Mouse (Mus musculus) hindbrain, embryonic 10.5 days (tissue): ENCODE measurements around the gene Stard5. TPM values are rescaled to one million over a fixed set of nuclear protein-coding genes. Genes with fewer than 3 reads are reported as not detected.

Experiments used
- DNase-seq: peaks from one replicate; pipeline ENCODE4 v3.0.0-alpha.2; 2017; ENCODE audit warnings: low spot score
- H3K27ac ChIP-seq: fragments of 300-500 bp; sonication (generic); 2 replicates; pipeline ENCODE4 v1.5.1; 2016; ENCODE audit warnings: mild to moderate bottlenecking, moderate library complexity
- H3K27me3 ChIP-seq: fragments of 300-500 bp; sonication (generic); 2 replicates; pipeline ENCODE4 v1.6.1; 2016; ENCODE audit warnings: mild to moderate bottlenecking; ENCODE audit not compliant: poor library complexity, insufficient read depth, severe bottlenecking
- H3K36me3 ChIP-seq: fragments of 300-500 bp; sonication (generic); 2 replicates; pipeline ENCODE4 v1.6.1; 2016; ENCODE audit warnings: mild to moderate bottlenecking, moderate library complexity
- H3K4me1 ChIP-seq: fragments of 300-500 bp; sonication (generic); replicated peaks from 2 replicates; pipeline ENCODE4 v1.6.1; 2016; ENCODE audit warnings: mild to moderate bottlenecking
- H3K4me3 ChIP-seq: fragments of 300-500 bp; sonication (generic); 2 replicates; pipeline ENCODE4 v1.5.1; 2016; ENCODE audit warnings: mild to moderate bottlenecking, moderate library complexity
- H3K9me3 ChIP-seq: fragments of 300-500 bp; sonication (generic); 2 replicates; pipeline ENCODE4 v1.6.1; 2016; ENCODE audit warnings: mild to moderate bottlenecking, moderate library complexity
- WGBS: fragments of 180-500 bp; shearing (Covaris S2); methylation state at CpG from one replicate; pipeline ENCODE4 v1.1.7; 2016; 5-methylcytosine and 5-hydroxymethylcytosine counted together
- polyA plus RNA-seq: library from polyadenylated mRNA; unstranded; fragments of >200 nt; fragmentation: Nextera tagmentation; extraction: Ambion mirVana; gene quantifications from 2 replicates; pipeline ENCODE4 v1.2.1, GENCODE M21; 2016

Gene Stard5
- polyA plus RNA-seq, 1 experiment from 2014 or later: 14.2 TPM

- Histone ChIP-seq H3K36me3 (no peaks in the 10 kb centered on the region), H3K4me3 (no peak overlapping the region), H3K27me3 (no peaks in the 10 kb centered on the region), H3K9me3 (no peaks in the 10 kb centered on the region), H3K27ac (no peak overlapping the region), H3K4me1 (no peaks in the 10 kb centered on the region)
- DNase-seq: no peak
- WGBS: 93% methylated on average over 3 of the region's 3 CpGs
These were observed 15.5 kb upstream of the Stard5 start for GRCm38 (mm10) chr7:83616268-83616667.

GRCm38 (mm10) chr7:83618709-83619108 is 13.1 kb upstream of the Stard5 start:
- H3K4me3 ChIP-seq: no peak overlapping the region
- no peak for DNase-seq
- H3K27ac ChIP-seq: no peak overlapping the region
- H3K36me3 ChIP-seq: no peaks in the 10 kb centered on the region
- H3K27me3 ChIP-seq: no peaks in the 10 kb centered on the region
- 89% methylated on average over 1 of the region's 1 CpGs for WGBS
- H3K9me3 ChIP-seq: no peaks in the 10 kb centered on the region
- no peaks in the 10 kb centered on the region for H3K4me1 ChIP-seq

GRCm38 (mm10) chr7:83622582-83622981 is 9.2 kb upstream of the Stard5 start:
- Histone ChIP-seq H3K9me3 (no peaks in the 10 kb centered on the region), H3K27me3 (no peaks in the 10 kb centered on the region), H3K36me3 (no peaks in the 10 kb centered on the region), H3K27ac (no peak overlapping the region), H3K4me1 (no peaks in the 10 kb centered on the region), H3K4me3 (no peak overlapping the region)
- 91% methylated on average over 6 of the region's 6 CpGs for WGBS
- DNase-seq: no peak

GRCm38 (mm10) chr7:83624065-83624464 is 7.7 kb upstream of the Stard5 start:
- no peak for DNase-seq
- no peaks in the 10 kb centered on the region for H3K27me3 ChIP-seq
- 83% methylated on average over 1 of the region's 1 CpGs for WGBS
- H3K4me1 ChIP-seq: no peaks in the 10 kb centered on the region
- H3K9me3 ChIP-seq: no peaks in the 10 kb centered on the region
- no peak overlapping the region for H3K27ac ChIP-seq
- H3K4me3 ChIP-seq: no peak overlapping the region
- H3K36me3 ChIP-seq: no peaks in the 10 kb centered on the region

GRCm38 (mm10) chr7:83626557-83627257 is 5.1 kb upstream of the Stard5 start:
- 93% methylated on average over 8 of the region's 8 CpGs for WGBS
- no peaks in the 10 kb centered on the region for H3K36me3 ChIP-seq
- H3K27ac ChIP-seq: no peak overlapping the region
- peaks cover 10% of the 10 kb centered on the region for H3K4me1 ChIP-seq
- no peak for DNase-seq
- no peaks in the 10 kb centered on the region for H3K27me3 ChIP-seq
- H3K9me3 ChIP-seq: no peaks in the 10 kb centered on the region
- H3K4me3 ChIP-seq: no peak overlapping the region

GRCm38 (mm10) chr7:83627369-83627768 is 4.4 kb upstream of the Stard5 start:
- Histone ChIP-seq H3K27ac (no peak overlapping the region), H3K36me3 (no peaks in the 10 kb centered on the region), H3K4me1 (peaks cover 11% of the 10 kb centered on the region), H3K4me3 (no peak overlapping the region), H3K9me3 (no peaks in the 10 kb centered on the region), H3K27me3 (no peaks in the 10 kb centered on the region)
- 88% methylated on average over 4 of the region's 4 CpGs for WGBS
- DNase-seq: no peak

GRCm38 (mm10) chr7:83631073-83631827 is 509 bp upstream of the Stard5 start:
- Histone ChIP-seq H3K4me1 (peaks cover 23% of the 10 kb centered on the region), H3K4me3 (peak overlapping the region; percentile 71), H3K27ac (peak overlapping the region; percentile 88), H3K36me3 (peaks cover 1% of the 10 kb centered on the region; the same call in 1 of the 2 replicates), H3K9me3 (no peaks in the 10 kb centered on the region), H3K27me3 (no peaks in the 10 kb centered on the region)
- 21% methylated on average over 11 of the region's 11 CpGs for WGBS
- no peak for DNase-seq

- 57% methylated on average over 6 of the region's 6 CpGs for WGBS
- Histone ChIP-seq H3K27me3 (no peaks in the 10 kb centered on the region), H3K27ac (no peak overlapping the region), H3K4me3 (peak overlapping the region; percentile 71), H3K36me3 (peaks cover 16% of the 10 kb centered on the region), H3K9me3 (no peaks in the 10 kb centered on the region), H3K4me1 (peaks cover 23% of the 10 kb centered on the region)
- no peak for DNase-seq
These were observed 942 bp downstream of the Stard5 start for GRCm38 (mm10) chr7:83632682-83633120.

GRCm38 (mm10) chr7:83633856-83634255 is 2.1 kb downstream of the Stard5 start:
- no peak overlapping the region for H3K27ac ChIP-seq
- H3K9me3 ChIP-seq: no peaks in the 10 kb centered on the region
- H3K27me3 ChIP-seq: no peaks in the 10 kb centered on the region
- H3K4me1 ChIP-seq: peaks cover 23% of the 10 kb centered on the region
- H3K4me3 ChIP-seq: no peak overlapping the region
- peaks cover 21% of the 10 kb centered on the region for H3K36me3 ChIP-seq
- WGBS: 95% methylated on average over 6 of the region's 6 CpGs
- no peak for DNase-seq

GRCm38 (mm10) chr7:83635726-83636125 is 4.0 kb downstream of the Stard5 start:
- Histone ChIP-seq H3K36me3 (peaks cover 30% of the 10 kb centered on the region), H3K4me3 (no peak overlapping the region), H3K27ac (no peak overlapping the region), H3K27me3 (no peaks in the 10 kb centered on the region), H3K9me3 (no peaks in the 10 kb centered on the region), H3K4me1 (peaks cover 22% of the 10 kb centered on the region)
- WGBS: 93% methylated on average over 2 of the region's 2 CpGs
- DNase-seq: no peak

GRCm38 (mm10) chr7:83636425-83636824 is 4.7 kb downstream of the Stard5 start:
- no peak overlapping the region for H3K4me3 ChIP-seq
- peaks cover 31% of the 10 kb centered on the region for H3K36me3 ChIP-seq
- DNase-seq: no peak
- H3K27me3 ChIP-seq: no peaks in the 10 kb centered on the region
- 91% methylated on average over 8 of the region's 8 CpGs for WGBS
- peaks cover 21% of the 10 kb centered on the region for H3K4me1 ChIP-seq
- no peak overlapping the region for H3K27ac ChIP-seq
- no peaks in the 10 kb centered on the region for H3K9me3 ChIP-seq

GRCm38 (mm10) chr7:83637781-83638583 is 6.2 kb downstream of the Stard5 start:
- Histone ChIP-seq H3K27ac (no peak overlapping the region), H3K9me3 (no peaks in the 10 kb centered on the region), H3K27me3 (no peaks in the 10 kb centered on the region), H3K4me3 (no peak overlapping the region), H3K36me3 (peaks cover 34% of the 10 kb centered on the region), H3K4me1 (peaks cover 16% of the 10 kb centered on the region)
- no peak for DNase-seq
- 93% methylated on average over 8 of the region's 8 CpGs for WGBS

- H3K27ac ChIP-seq: no peak overlapping the region
- no peak for DNase-seq
- no peaks in the 10 kb centered on the region for H3K27me3 ChIP-seq
- peaks cover 9% of the 10 kb centered on the region for H3K4me1 ChIP-seq
- H3K36me3 ChIP-seq: peaks cover 34% of the 10 kb centered on the region
- 89% methylated on average over 3 of the region's 3 CpGs for WGBS
- no peaks in the 10 kb centered on the region for H3K9me3 ChIP-seq
- no peak overlapping the region for H3K4me3 ChIP-seq
These were observed 7.3 kb downstream of the Stard5 start for GRCm38 (mm10) chr7:83639084-83639483.
